Mouse (Mus musculus): Measurements from ENCODE around the gene Akr1b8.

DNA sequence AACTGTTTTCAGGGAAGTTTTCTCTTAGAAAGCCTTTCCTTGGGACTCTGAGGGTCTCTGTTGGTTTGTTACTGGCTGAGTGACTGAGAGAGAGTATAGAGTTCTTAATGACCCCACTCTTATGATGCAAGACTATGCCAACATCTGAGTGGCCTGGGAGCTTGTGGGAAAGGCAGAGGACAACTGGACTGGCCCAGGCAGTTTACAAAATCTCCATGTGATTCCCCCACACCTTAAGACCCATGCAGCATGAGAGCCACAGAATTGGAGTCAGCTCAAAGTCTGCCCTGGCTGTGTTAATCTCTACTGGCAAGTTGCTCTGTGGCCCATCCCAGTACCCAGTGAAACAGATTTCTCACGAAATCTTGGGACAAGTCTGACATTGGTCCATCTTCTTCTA, 58.8 kb downstream of the Akr1b8 start:
- no peak for TF ChIP-seq POLR2A (IDR thresholded peaks at IDR 0.05; ENCODE audit: control insufficient read depth, low read depth, low read length)
- TF ChIP-seq CTCF (IDR thresholded peaks at IDR 0.05; ENCODE audit: control insufficient read depth, insufficient read depth, insufficient replicate concordance, low read depth, low read length), result no peak
